Mouse (Mus musculus): ENCODE measurements at regions not wholly inside any gene's neighbourhood (a gene's known extent, or its start where the extent isn't known, plus 50 kb on each side); places are given as distances from the start of the nearest gene placed in this dataset.

DNA sequence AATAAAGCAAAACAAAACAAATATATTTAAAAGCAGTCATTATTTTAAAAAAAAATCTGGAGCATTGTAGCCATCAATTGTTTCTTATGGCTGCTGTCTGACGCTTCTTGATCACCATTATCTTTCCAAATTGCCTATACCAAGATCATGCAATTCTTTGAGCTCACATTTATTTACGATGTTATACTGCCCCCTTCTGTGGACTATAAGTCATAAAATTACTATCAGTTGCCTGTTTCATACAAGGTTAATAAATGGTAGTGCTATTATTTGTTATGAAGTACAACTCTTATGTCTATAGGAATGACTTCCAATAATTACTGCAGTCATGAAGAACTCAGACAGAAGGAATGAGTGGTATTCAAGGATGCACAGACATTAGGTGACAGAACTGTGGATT is 57.3 kb upstream of the Eda2r start:
- in situ Hi-C loops (cut with MboI; ENCODE audit: unreplicated experiment in 2 of 2), result loop anchor here (5.0 to 25.0 kb wide), 7 partner anchors 522 to 1553 kb away; no protein-coding TSS in a partner anchor

DNA sequence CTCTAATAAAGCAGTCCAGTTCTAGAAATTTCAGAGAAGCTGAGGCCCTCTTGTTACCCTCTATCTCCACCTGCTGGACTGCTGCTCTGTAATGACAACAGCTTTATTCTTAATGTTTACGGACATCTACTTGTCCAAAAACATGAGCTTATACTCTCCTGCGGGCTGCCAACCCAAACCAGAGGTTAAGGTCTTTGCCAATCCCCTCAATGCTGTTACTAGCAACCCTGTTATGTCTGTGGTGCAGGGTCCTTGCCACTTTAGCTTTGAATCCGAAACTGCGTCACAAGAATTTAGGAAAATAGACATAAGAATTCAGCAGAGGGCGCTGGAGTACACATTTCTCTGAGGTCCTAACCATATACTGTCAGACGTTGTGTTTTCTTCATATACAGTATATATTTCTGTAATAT is 54.4 kb upstream of the Eda2r start:
- in situ Hi-C loops (cut with MboI; ENCODE audit: unreplicated experiment in 2 of 2), result loop anchor here (5.0 to 25.0 kb wide), 7 partner anchors 519 to 1556 kb away; no protein-coding TSS in a partner anchor
